Mouse (Mus musculus) heart, embryonic 13.5 days (tissue): ENCODE measurements around the gene Ccdc88a. TPM values are rescaled to one million over a fixed set of nuclear protein-coding genes. Genes with fewer than 3 reads are reported as not detected.

Source experiments
- polyA plus RNA-seq: library from polyadenylated mRNA; unstranded; fragments of >200 nt; fragmentation: Nextera tagmentation; extraction: Ambion mirVana; gene quantifications from 2 replicates; pipeline ENCODE4 v1.2.1, GENCODE M21; 2015

The Ccdc88a gene
- polyA plus RNA-seq, 1 experiment from 2014 or later: 18.1 TPM

Other genes starting within 250 kb of the Ccdc88a start
- gene Pnpt1, start 242.9 kb upstream of the Ccdc88a start, polyA plus RNA-seq: 34.8 and 38.6 TPM in 2 replicates
- gene Ppp4r3b, start 200.8 kb upstream of the Ccdc88a start, polyA plus RNA-seq: 41.1 and 43.5 TPM in 2 replicates
- 40.5 and 41.3 TPM in 2 replicates for gene Cfap36, start 126.2 kb upstream of the Ccdc88a start, polyA plus RNA-seq
- gene Prorsd1, start 141.4 kb downstream of the Ccdc88a start, polyA plus RNA-seq: 18.7 and 20.0 TPM in 2 replicates
- gene Mtif2, start 152.8 kb downstream of the Ccdc88a start, polyA plus RNA-seq: 36.5 and 44.9 TPM in 2 replicates
- gene Clhc1, start 174.3 kb downstream of the Ccdc88a start, polyA plus RNA-seq: 0.09 and 0.11 TPM in 2 replicates
- gene Rps27a, start 174.5 kb downstream of the Ccdc88a start, polyA plus RNA-seq: 702 and 747 TPM in 2 replicates